Mouse (Mus musculus) lung, postnatal 0 days (tissue): ENCODE measurements around the gene A530016L24Rik. TPM values are rescaled to one million over a fixed set of nuclear protein-coding genes. Genes with fewer than 3 reads are reported as not detected.

ENCODE experiments used
- ATAC-seq: fragments of 200-750 bp; cut with Nextera tagmentation; 2 replicates; pipeline ENCODE4 v1.8.0; 2017; ENCODE audit warnings: moderate library complexity
- DNase-seq: peaks from one replicate; pipeline ENCODE4 v3.0.0-alpha.2; 2016; ENCODE audit warnings: low spot score
- H3K27ac ChIP-seq: fragments of 300-500 bp; sonication (generic); 2 replicates; pipeline ENCODE4 v1.5.1; 2014; ENCODE audit warnings: antibody characterized with exemption, mild to moderate bottlenecking, low read length, mixed read lengths
- H3K27me3 ChIP-seq: fragments of 300-500 bp; sonication (generic); replicated peaks from 2 replicates; pipeline ENCODE4 v1.6.1; 2014; ENCODE audit warnings: low read length, mixed read lengths; ENCODE audit not compliant: insufficient read depth
- H3K36me3 ChIP-seq: fragments of 300-500 bp; sonication (generic); 2 replicates; pipeline ENCODE4 v1.6.1; 2014; ENCODE audit warnings: low read length, mixed read lengths; ENCODE audit not compliant: insufficient read depth
- H3K4me1 ChIP-seq: fragments of 300-500 bp; sonication (generic); 2 replicates; pipeline ENCODE4 v1.6.1; 2014; ENCODE audit warnings: antibody characterized with exemption, low read depth, low read length, mixed read lengths; ENCODE audit not compliant: insufficient read depth
- H3K4me2 ChIP-seq: fragments of 300-500 bp; sonication (generic); replicated peaks from 2 replicates; pipeline ENCODE4 v1.6.1; 2014; ENCODE audit warnings: low read depth, mild to moderate bottlenecking, low read length, moderate library complexity, mixed read lengths
- H3K4me3 ChIP-seq: fragments of 300-500 bp; sonication (generic); 2 replicates; pipeline ENCODE4 v1.5.1; 2014; ENCODE audit warnings: low read depth, low read length
- H3K9ac ChIP-seq: fragments of 300-500 bp; sonication (generic); replicated peaks from 2 replicates; pipeline ENCODE4 v1.6.1; 2014; ENCODE audit warnings: low read depth, mild to moderate bottlenecking
- H3K9me3 ChIP-seq: fragments of 300-500 bp; sonication (generic); 2 replicates; pipeline ENCODE4 v1.6.1; 2016; ENCODE audit warnings: low read length, mixed read lengths
- CTCF ChIP-seq: IDR thresholded peaks from 2 replicates; pipeline ENCODE4 v1.5.1; 2016; ENCODE audit warnings: antibody characterized with exemption, mild to moderate bottlenecking
- EP300 ChIP-seq: IDR thresholded peaks from 2 replicates; pipeline ENCODE4 v1.6.1; 2016; ENCODE audit warnings: antibody characterized with exemption, mild to moderate bottlenecking, control low read depth
- WGBS: fragments of 180-500 bp; shearing (Covaris S2); extraction: QIAGEN DNeasy Blood & Tissue Kit; methylation state at CpG from one replicate; pipeline ENCODE4 v1.1.7; 2014; 5-methylcytosine and 5-hydroxymethylcytosine counted together
- polyA plus RNA-seq: library from polyadenylated mRNA; unstranded; fragments of >200 nt; fragmentation: Nextera tagmentation; extraction: Ambion mirVana; gene quantifications from 2 replicates; pipeline ENCODE4 v1.2.1, GENCODE M21; 2015

Gene A530016L24Rik
- polyA plus RNA-seq, 1 experiment from 2014 or later, result 0.04 TPM

DNA sequence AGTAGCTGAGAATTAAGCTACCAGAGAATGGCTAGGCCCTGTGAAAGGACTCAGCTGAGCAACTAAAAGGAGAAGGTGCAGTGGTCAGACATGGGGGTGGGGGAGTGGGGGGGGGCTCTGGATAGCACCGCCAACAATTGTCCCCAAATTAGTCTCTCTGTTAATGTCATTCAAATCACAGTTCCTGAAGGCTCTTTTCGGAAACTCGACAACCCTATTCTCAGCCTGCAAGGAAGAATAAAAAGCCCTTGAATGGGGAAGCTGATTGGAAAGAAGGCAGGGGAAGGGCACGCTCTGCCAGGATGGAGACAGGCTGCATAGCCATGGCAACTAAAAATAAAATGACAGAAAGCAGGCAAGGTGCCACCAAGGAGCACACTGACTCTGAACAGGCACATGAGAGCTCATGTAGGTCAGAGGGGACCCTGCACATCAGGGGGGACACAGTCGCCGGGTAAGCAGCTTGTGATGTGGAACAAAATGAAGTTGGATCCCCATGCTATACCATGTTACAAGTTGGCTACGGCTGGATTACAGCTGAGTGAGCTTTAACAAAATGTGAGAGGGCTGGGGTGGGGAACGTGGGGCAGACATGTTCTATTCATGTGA, 52.3 kb downstream of the A530016L24Rik start:
- H3K4me1 ChIP-seq, result no peaks in the 10 kb centered on the region
- ATAC-seq (no peak), DNase-seq (no peak)
- no peaks in the 10 kb centered on the region for H3K27me3 ChIP-seq
- no peak overlapping the region for H3K9ac ChIP-seq
- H3K4me3 ChIP-seq, result no peak overlapping the region
- TF ChIP-seq CTCF (no peak), EP300 (no peak)
- H3K4me2 ChIP-seq, result no peak overlapping the region
- 78% methylated on average over 8 of the region's 8 CpGs for WGBS
- no peak overlapping the region for H3K27ac ChIP-seq
- H3K36me3 ChIP-seq, result no peaks in the 10 kb centered on the region
- H3K9me3 ChIP-seq, result no peaks in the 10 kb centered on the region

DNA sequence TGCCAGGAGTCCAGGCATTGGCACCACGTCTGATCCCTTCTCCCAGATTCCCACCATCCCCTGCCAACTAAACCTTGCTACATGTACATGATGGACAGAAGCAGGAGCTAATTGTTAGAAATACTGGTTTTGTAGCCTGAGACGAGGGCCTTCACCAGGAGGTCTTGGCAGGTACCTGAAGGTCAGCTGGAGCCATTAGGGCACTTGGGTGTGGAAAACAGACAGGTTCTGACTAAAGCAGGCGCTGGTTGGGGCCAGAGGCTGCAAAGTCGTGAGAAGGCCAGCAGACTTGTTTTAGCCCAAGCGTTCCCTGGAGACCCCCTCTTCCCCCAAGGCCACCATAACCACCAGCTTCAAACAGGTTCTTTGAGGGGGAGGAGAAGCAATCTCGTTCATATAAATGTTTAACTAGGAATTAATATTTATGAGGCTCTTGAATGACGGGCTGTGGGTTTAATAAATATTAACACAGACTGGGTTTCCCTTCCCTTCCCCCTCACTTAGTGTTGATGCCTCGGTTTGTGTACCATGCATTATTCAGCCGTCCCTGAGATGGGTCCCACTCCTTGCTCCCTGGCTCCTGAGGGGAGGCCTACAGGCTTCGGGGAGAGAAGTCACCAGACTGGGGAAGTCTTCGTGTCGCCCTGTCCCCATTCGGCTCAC, 53.1 kb downstream of the A530016L24Rik start:
- 64% methylated on average over 13 of the region's 13 CpGs for WGBS
- ATAC-seq, result no peak; the same call in 1 of the 2 replicates
- no peak overlapping the region for H3K9ac ChIP-seq

DNA sequence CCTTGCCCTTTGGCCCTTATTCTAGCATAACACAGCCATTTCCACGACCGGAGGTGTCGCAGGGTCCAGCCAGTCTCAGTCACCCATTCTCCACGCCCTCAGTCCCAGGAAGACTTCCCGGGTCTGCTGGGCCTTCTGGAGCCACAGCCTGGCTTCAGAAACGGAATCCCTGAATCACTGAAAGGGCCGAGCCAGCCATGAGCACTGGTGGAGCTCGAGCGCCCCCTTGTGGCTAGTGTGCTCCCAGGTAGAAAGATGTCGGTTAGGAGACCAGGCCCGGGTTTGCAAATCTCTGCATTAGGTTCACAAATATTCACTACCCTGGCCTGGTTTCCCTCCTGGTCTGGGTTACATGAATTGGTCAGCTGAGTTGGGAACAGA, 53.7 kb downstream of the A530016L24Rik start:
- Histone ChIP-seq H3K36me3 (no peaks in the 10 kb centered on the region), H3K4me2 (no peak overlapping the region), H3K4me1 (no peaks in the 10 kb centered on the region), H3K27ac (no peak overlapping the region), H3K9ac (no peak overlapping the region), H3K9me3 (no peaks in the 10 kb centered on the region), H3K27me3 (no peaks in the 10 kb centered on the region), H3K4me3 (no peak overlapping the region)
- 10% methylated on average over 11 of the region's 11 CpGs for WGBS
- DNase-seq (peak; percentile 86), ATAC-seq (peak; percentile 58)
- no peak for TF ChIP-seq EP300
- peak; percentile 96 for TF ChIP-seq CTCF

More for the DNA sequence above, 53.1 kb downstream of the A530016L24Rik start:
- no peak overlapping the region for H3K27ac ChIP-seq
- H3K4me1 ChIP-seq, result no peaks in the 10 kb centered on the region
- no peaks in the 10 kb centered on the region for H3K36me3 ChIP-seq
- TF ChIP-seq EP300, result no peak
- no peak for TF ChIP-seq CTCF
- no peaks in the 10 kb centered on the region for H3K27me3 ChIP-seq
- no peak for DNase-seq
- H3K9me3 ChIP-seq, result no peaks in the 10 kb centered on the region
- H3K4me3 ChIP-seq, result no peak overlapping the region
- no peak overlapping the region for H3K4me2 ChIP-seq

DNA sequence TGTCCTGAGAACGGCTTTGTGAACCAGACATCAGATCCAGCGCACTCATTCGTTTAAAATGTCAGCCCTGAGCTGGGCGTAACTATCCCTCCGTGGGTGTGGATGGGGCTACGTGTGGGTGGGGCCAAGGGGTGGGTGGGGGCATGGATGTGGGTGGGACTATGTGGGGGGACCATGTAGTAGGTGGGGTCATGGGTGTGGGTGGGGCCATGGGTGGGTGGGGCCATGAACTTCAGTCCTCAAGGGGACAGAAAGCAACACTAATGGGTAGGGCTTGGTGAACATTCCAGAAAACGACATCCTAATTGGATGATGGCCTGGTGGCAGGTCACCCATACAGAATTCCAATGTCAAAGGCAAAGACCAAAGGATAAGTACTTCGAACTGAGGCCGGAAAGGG, 54.7 kb downstream of the A530016L24Rik start:
- DNase-seq (no peak), ATAC-seq (no peak)
- no peak overlapping the region for H3K27ac ChIP-seq
- H3K4me3 ChIP-seq, result no peak overlapping the region
- WGBS, result 68% methylated on average over 9 of the region's 9 CpGs
- no peaks in the 10 kb centered on the region for H3K9me3 ChIP-seq
- H3K27me3 ChIP-seq, result no peaks in the 10 kb centered on the region
- TF ChIP-seq CTCF (no peak), EP300 (no peak)
- no peaks in the 10 kb centered on the region for H3K36me3 ChIP-seq
- H3K4me2 ChIP-seq, result no peak overlapping the region
- H3K4me1 ChIP-seq, result no peaks in the 10 kb centered on the region
- H3K9ac ChIP-seq, result no peak overlapping the region

DNA sequence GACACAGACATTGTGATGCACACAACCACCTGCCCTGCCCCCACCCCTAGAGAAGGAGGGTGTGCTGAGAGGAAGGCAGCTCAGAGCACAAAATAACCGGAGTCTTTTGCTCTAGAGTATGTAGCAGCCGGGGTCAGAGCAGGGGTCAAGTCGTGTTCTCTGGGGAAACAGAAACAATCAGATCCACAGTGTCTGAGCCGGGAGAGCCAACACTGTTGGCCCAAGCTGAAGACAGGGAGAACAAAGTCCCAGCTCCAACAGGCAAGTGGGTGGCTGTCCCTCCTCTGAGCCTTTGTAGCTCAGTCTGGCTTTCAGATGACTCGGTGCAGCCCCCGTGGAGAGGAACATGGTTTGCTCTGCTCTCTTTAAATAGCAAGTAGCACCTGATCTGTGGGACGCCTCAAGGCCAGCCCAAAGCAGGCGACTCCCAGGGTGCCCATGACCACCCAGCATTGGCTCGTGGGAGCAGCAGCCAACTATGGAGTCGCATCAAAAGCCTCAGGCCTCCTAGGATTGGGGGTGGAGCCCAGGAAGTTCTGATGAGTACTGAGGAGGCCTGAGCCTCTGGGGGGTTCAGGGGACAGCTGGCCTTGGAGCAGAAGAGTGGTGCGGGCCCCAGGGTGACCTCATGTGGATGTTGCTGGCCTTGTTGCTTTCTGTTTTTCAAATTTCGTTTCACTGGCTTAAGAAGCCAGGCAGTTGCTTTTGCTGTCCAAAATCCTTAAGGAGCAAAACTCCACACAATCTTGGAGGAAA, 55.9 kb downstream of the A530016L24Rik start:
- Histone ChIP-seq H3K27ac (no peak overlapping the region), H3K9me3 (no peaks in the 10 kb centered on the region), H3K4me3 (no peak overlapping the region), H3K9ac (no peak overlapping the region), H3K27me3 (no peaks in the 10 kb centered on the region), H3K4me2 (no peak overlapping the region), H3K4me1 (no peaks in the 10 kb centered on the region), H3K36me3 (no peaks in the 10 kb centered on the region)
- 38% methylated on average over 12 of the region's 12 CpGs for WGBS
- ATAC-seq (no peak), DNase-seq (no peak)
- TF ChIP-seq EP300 (no peak), CTCF (no peak)

DNA sequence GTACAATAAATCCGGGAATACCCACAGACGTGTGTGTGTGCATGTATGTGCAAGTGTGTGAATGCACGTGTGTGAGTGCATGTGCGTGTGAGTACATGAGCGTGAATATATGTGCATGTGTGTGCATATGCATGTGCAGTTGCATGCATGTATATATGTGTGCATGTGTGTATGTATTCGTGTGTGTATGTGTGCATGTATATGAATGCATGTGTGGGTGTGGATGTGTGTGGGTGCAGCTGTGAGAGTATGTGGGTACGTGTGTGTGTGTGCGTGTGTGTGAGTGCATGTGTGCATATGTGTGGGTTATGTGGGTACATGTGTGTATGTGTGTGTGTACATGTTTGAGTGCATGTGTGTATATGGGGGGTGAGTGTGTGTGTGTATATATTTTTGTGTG, 56.9 kb downstream of the A530016L24Rik start:
- WGBS, result 91% methylated on average over 8 of the region's 8 CpGs
- no peak for TF ChIP-seq CTCF
- TF ChIP-seq EP300, result no peak
- H3K9ac ChIP-seq, result no peak overlapping the region
- H3K27ac ChIP-seq, result no peak overlapping the region
- H3K4me3 ChIP-seq, result no peak overlapping the region
- no peaks in the 10 kb centered on the region for H3K4me1 ChIP-seq
- ATAC-seq, result no peak
- H3K36me3 ChIP-seq, result no peaks in the 10 kb centered on the region
- no peaks in the 10 kb centered on the region for H3K9me3 ChIP-seq
- H3K27me3 ChIP-seq, result no peaks in the 10 kb centered on the region
- no peak overlapping the region for H3K4me2 ChIP-seq
- no peak for DNase-seq
